Mouse (Mus musculus): ENCODE measurements around the gene Tomm6.

GRCm38 (mm10) chr17:47664474-47664873, 23.7 kb downstream of the Tomm6 start:
- TF ChIP-seq POLR2A (IDR thresholded peaks at IDR 0.05; ENCODE audit: extremely low read depth, insufficient read depth, low read length), result no peak
- no peak for TF ChIP-seq CTCF (IDR thresholded peaks at IDR 0.05; ENCODE audit: extremely low read depth, insufficient read depth, low read length)
